In the genomic region with DNA sequence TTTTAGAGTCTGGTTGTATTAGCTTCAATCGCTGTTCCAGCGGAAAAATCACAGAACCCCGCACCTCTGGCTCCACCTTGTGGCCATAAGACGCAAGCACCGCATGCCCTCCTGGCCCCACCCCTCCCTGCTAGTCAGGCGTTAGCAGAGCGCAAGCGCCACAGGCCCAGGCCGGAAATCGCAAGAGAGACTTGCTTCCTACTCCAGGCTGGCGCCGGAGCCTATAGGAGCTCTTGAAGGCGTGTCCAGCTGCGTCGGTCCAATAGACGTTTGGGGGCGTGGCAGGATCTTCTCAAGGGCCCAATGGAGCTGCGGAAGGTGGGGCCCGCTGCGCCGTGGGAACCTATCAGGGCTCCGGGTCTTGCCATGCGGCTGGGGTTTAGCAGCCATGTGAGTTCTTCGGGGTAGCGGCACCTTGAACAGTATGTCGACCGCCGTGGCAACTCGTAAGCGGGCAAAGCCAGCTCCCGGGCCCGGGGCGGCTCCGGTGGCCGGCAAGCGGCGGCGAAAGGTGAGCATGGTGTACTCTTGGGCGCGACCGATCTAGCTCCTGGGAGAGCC, we compare ENCODE assay signal across 8 mouse cellular contexts. TPM values are rescaled to one million over a fixed set of nuclear protein-coding genes. Genes with fewer than 3 reads are reported as not detected.
A peak's percentile ranks its signal among the peaks of the same experiment; 100 is the strongest.
DNase-seq lines count a peak whose midpoint lies in the region; ATAC-seq lines count a peak whose summit lies in the region.

Gene Parp3, minus strand, starts transcription at position 26 of the 561 bp plus-strand sequence.

- H3K9me3 ChIP-seq in lung, embryonic 16.5 days (ENCODE audit: control insufficient read depth, low read length): no peaks in the 10 kb centered on the region

- peak within 1 kb of the TSS; percentile 83 for H3K4me3 ChIP-seq in lung, embryonic 16.5 days (ENCODE audit: low read length)

- H3K9ac ChIP-seq in lung, embryonic 16.5 days (ENCODE audit: low read length): peak within 1 kb of the TSS; percentile 72

- peak within 1 kb of the TSS; percentile 86 for H3K27ac ChIP-seq in lung, embryonic 16.5 days (ENCODE audit: low read length)

- H3K4me1 ChIP-seq in lung, embryonic 16.5 days (replicated peaks; ENCODE audit: control insufficient read depth, insufficient read depth, low read length): peaks cover 35% of the 10 kb centered on the region

- no peaks in the 10 kb centered on the region for H3K27me3 ChIP-seq in lung, embryonic 16.5 days (ENCODE audit: control insufficient read depth, insufficient read depth, low read depth, low read length)

- DNase-seq in MEL-GATA-1-ER (ENCODE audit: extremely low read depth, low read depth): peak; percentile 99
- DNase-seq in cerebellum, adult 8-10 months: peak; percentile 99
- DNase-seq in forelimb bud, embryonic 11.5 days (ENCODE audit: low read depth, low spot score): peak; percentile 99
- DNase-seq in layer of hippocampus, adult 9-10 months (ENCODE audit: low spot score): peak; percentile 98
- peak; percentile 96 for DNase-seq in ovary, postnatal 10 days (ENCODE audit: low spot score)
- peak; percentile 96 to 99 for DNase-seq in thymus, postnatal 10 days (ENCODE audit: low spot score in 2 of 2)

- H3K4me2 ChIP-seq in lung, embryonic 16.5 days (ENCODE audit: low read depth, low read length): peak within 1 kb of the TSS; percentile 91

- ATAC-seq in hematopoietic stem cell, adult 5-6 weeks (replicated peaks in 1 of 2; ENCODE audit: insufficient read depth in 1 of 2, low FRiP score in 2 of 2, low TSS enrichment in 1 of 2, low read depth in 1 of 2, poor library complexity in 2 of 2, severe bottlenecking in 2 of 2): peak; percentile 92 to 96
- peak; percentile 97 for ATAC-seq in lung, embryonic 16.5 days (ENCODE audit: low read depth)

- WGBS in lung, embryonic 16.5 days: under 1% methylated on average over 41 of the region's 41 CpGs

- peaks cover 4% of the 10 kb centered on the region; the same call in 1 of the 2 replicates for H3K36me3 ChIP-seq in lung, embryonic 16.5 days (ENCODE audit: control insufficient read depth, insufficient read depth, low read length)

RNA-seq across cellular contexts. Expression of gene Parp3, which starts in this region (rescaled TPM):
- 25.2 and 29.7 TPM in 2 replicates for total RNA-seq in hematopoietic stem cell, adult 5-6 weeks (2017)
- polyA plus RNA-seq in lung, embryonic 16.5 days (2015; fragmentation: Nextera tagmentation; extraction: Ambion mirVana): 4.7 and 6.0 TPM in 2 replicates

Comparison
In these comparisons a context has a peak if more than half of its experiments do, and no peak if none do; other contexts are left out.
1. Peak in every context shown above with its lines: DNase-seq, ATAC-seq, H3K4me3 ChIP-seq and H3K27ac ChIP-seq.